Mouse (Mus musculus): ENCODE data around the gene Kdf1. TPM values are rescaled to one million over a fixed set of nuclear protein-coding genes. Genes with fewer than 3 reads are reported as not detected.

The Kdf1 gene
- polyA plus RNA-seq, 2 experiments = 0.18 to 0.53 TPM

DNA sequence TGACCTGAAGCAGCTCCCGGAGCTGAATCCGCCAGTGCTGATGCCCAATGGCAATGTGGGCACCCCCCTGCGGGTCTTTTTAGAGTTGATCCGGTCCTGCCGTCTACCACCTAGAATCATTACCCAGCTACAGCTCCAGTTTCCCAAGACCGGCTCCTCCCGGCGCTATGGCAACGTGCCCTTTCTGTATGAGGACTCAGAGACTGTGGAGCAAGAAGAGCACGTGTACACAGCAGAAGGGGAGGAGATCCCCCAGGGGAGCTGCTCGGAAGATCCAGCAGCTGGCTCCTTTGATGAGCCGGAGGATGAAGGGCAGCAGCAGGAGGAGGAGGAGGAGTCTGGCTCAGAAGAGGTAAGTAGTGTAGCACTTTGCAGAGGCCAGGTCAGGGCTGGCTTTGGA is 59.2 kb downstream of the Kdf1 start:
- H3K4me3 ChIP-seq (ENCODE audit: insufficient read depth in 1 of 2, low read depth in 2 of 2, low read length in 2 of 2) = no peak overlapping the region
- H3K4me2 ChIP-seq (ENCODE audit: low read depth) = no peak overlapping the region
- WGBS (ENCODE audit: insufficient replicate concordance) = 85% methylated on average over 12 of the region's 12 CpGs
- no peaks in the 10 kb centered on the region for H3K27me3 ChIP-seq (ENCODE audit: control insufficient read depth, insufficient read depth, low read length)
- DNase-seq (ENCODE audit: low read depth in 3 of 3, low spot score in 3 of 3) = no peak
- H3K27ac ChIP-seq = no peak overlapping the region
- ATAC-seq (ENCODE audit: insufficient read depth) = no peak
- TF ChIP-seq EP300 (IDR thresholded peaks at IDR 0.05; ENCODE audit: low read depth) = no peak
- TF ChIP-seq CTCF (IDR thresholded peaks at IDR 0.05; ENCODE audit: low read depth) = no peak
- H3K9me3 ChIP-seq (ENCODE audit: control insufficient read depth, low read length) = no peaks in the 10 kb centered on the region
- H3K4me1 ChIP-seq (replicated peaks; ENCODE audit: control insufficient read depth in 2 of 2, insufficient read depth in 2 of 2, low read length in 1 of 2) = peaks cover 8 to 13% of the 10 kb centered on the region in 2 experiments
- no peak overlapping the region for H3K9ac ChIP-seq (replicated peaks)
- no peaks in the 10 kb centered on the region; the same call in none of the 2 replicates for H3K36me3 ChIP-seq (replicated peaks; ENCODE audit: control insufficient read depth, insufficient read depth, low read depth)

Small RNAs within 50 kb of the gene (microRNA-seq; reads per million reads assigned to microRNA genes)
- not detected for gene Gm23158

Other genes with a start within 250 kb of the Kdf1 start
- 31.6 and 35.3 TPM in 2 replicates for gene Tmem222, start 241.2 kb upstream of the Kdf1 start, polyA plus RNA-seq (2012; rRNA removed)
- gene Tmem222, start 241.2 kb upstream of the Kdf1 start, polyA plus RNA-seq (2014; fragmentation: Nextera tagmentation; extraction: Ambion mirVana) = 36.4 and 38.7 TPM in 2 replicates
- 6.4 and 7.0 TPM in 2 replicates for gene Wdtc1, start 165.5 kb upstream of the Kdf1 start, polyA plus RNA-seq (2012; rRNA removed)
- 7.3 and 9.1 TPM in 2 replicates for gene Wdtc1, start 165.5 kb upstream of the Kdf1 start, polyA plus RNA-seq (2014; fragmentation: Nextera tagmentation; extraction: Ambion mirVana)
- 6.7 and 7.6 TPM in 2 replicates for gene Slc9a1, start 149.3 kb upstream of the Kdf1 start, polyA plus RNA-seq (2012; rRNA removed)
- 2.1 and 2.3 TPM in 2 replicates for gene Slc9a1, start 149.3 kb upstream of the Kdf1 start, polyA plus RNA-seq (2014; fragmentation: Nextera tagmentation; extraction: Ambion mirVana)
- 0.02 and 0.05 TPM in 2 replicates for gene Tent5b, start 38.8 kb upstream of the Kdf1 start, polyA plus RNA-seq (2012; rRNA removed)
- not detected in 2 replicates for gene Tent5b, start 38.8 kb upstream of the Kdf1 start, polyA plus RNA-seq (2014; fragmentation: Nextera tagmentation; extraction: Ambion mirVana)
- gene Trnp1, start 20.4 kb upstream of the Kdf1 start, polyA plus RNA-seq (2012; rRNA removed) = 0.04 TPM in 1 of 2 replicates, not detected in the other
- gene Trnp1, start 20.4 kb upstream of the Kdf1 start, polyA plus RNA-seq (2014; fragmentation: Nextera tagmentation; extraction: Ambion mirVana) = not detected in 2 replicates
- gene Nudc, start 27.0 kb downstream of the Kdf1 start, polyA plus RNA-seq (2012; rRNA removed) = 64.5 and 124 TPM in 2 replicates
- gene Nudc, start 27.0 kb downstream of the Kdf1 start, polyA plus RNA-seq (2014; fragmentation: Nextera tagmentation; extraction: Ambion mirVana) = 88.2 and 101 TPM in 2 replicates
- 0.38 and 0.48 TPM in 2 replicates for gene Nr0b2, start 34.4 kb downstream of the Kdf1 start, polyA plus RNA-seq (2012; rRNA removed)
- gene Nr0b2, start 34.4 kb downstream of the Kdf1 start, polyA plus RNA-seq (2014; fragmentation: Nextera tagmentation; extraction: Ambion mirVana) = 0.77 and 0.85 TPM in 2 replicates
- gene Gpatch3, start 55.8 kb downstream of the Kdf1 start, polyA plus RNA-seq (2012; rRNA removed) = 1.9 and 3.1 TPM in 2 replicates
- gene Gpatch3, start 55.8 kb downstream of the Kdf1 start, polyA plus RNA-seq (2014; fragmentation: Nextera tagmentation; extraction: Ambion mirVana) = 3.1 and 4.6 TPM in 2 replicates
- gene Gpn2, start 65.4 kb downstream of the Kdf1 start, polyA plus RNA-seq (2012; rRNA removed) = 15.2 and 17.6 TPM in 2 replicates
- gene Gpn2, start 65.4 kb downstream of the Kdf1 start, polyA plus RNA-seq (2014; fragmentation: Nextera tagmentation; extraction: Ambion mirVana) = 10.0 and 10.3 TPM in 2 replicates
- 0.45 and 0.52 TPM in 2 replicates for gene Sfn, start 83.2 kb downstream of the Kdf1 start, polyA plus RNA-seq (2012; rRNA removed)
- gene Sfn, start 83.2 kb downstream of the Kdf1 start, polyA plus RNA-seq (2014; fragmentation: Nextera tagmentation; extraction: Ambion mirVana) = 0.10 and 0.35 TPM in 2 replicates
- 3.8 and 3.9 TPM in 2 replicates for gene Zdhhc18, start 131.2 kb downstream of the Kdf1 start, polyA plus RNA-seq (2012; rRNA removed)
- gene Zdhhc18, start 131.2 kb downstream of the Kdf1 start, polyA plus RNA-seq (2014; fragmentation: Nextera tagmentation; extraction: Ambion mirVana) = 0.58 and 0.90 TPM in 2 replicates
- 3.2 and 3.3 TPM in 2 replicates for gene Pigv, start 153.7 kb downstream of the Kdf1 start, polyA plus RNA-seq (2012; rRNA removed)
- gene Pigv, start 153.7 kb downstream of the Kdf1 start, polyA plus RNA-seq (2014; fragmentation: Nextera tagmentation; extraction: Ambion mirVana) = 3.1 and 4.0 TPM in 2 replicates
- 11.9 and 12.0 TPM in 2 replicates for gene Arid1a, start 237.8 kb downstream of the Kdf1 start, polyA plus RNA-seq (2012; rRNA removed)
- gene Arid1a, start 237.8 kb downstream of the Kdf1 start, polyA plus RNA-seq (2014; fragmentation: Nextera tagmentation; extraction: Ambion mirVana) = 7.4 and 7.8 TPM in 2 replicates

Measured in liver, embryonic 14.5 days (tissue).